Mouse (Mus musculus): ENCODE data around the gene A330070K13Rik.

A330070K13Rik gene

DNA sequence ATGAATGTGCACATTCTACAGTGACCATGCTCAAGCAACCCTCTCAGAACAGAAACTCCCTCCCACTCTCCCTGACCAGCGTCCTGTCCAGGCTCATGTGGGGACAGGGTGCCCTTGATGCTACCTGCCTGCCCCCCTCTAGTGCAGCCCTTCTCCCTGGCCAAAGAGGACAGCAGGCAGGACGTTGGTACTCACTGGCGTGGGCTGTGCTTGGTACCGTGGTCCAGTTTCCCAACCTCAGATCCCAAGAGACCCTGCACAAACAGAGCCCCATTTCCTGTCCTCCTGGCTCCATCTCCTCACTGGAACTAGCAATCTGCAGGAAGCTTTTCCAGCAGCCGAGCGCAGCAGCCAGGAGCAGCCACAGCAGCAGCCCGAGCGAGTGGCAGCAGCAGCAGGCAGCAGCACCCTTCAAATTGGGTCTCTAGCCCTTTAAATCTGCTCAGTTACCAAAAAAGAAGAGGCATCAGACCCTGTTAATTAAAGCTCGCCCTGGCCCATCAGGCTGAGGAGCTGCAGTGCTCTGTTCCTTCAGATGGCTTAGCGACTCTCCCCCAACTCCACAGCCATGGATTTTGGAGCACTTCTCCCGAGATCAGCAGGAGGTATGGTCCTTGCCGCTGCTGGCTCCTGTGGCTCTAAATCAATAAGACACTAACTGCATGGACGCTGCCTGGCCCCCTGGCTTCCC, at the start of gene A330070K13Rik:
TSS of gene A330070K13Rik (minus strand) at position 410 of the 691 bp plus-strand sequence.
- no peak for DNase-seq

DNA sequence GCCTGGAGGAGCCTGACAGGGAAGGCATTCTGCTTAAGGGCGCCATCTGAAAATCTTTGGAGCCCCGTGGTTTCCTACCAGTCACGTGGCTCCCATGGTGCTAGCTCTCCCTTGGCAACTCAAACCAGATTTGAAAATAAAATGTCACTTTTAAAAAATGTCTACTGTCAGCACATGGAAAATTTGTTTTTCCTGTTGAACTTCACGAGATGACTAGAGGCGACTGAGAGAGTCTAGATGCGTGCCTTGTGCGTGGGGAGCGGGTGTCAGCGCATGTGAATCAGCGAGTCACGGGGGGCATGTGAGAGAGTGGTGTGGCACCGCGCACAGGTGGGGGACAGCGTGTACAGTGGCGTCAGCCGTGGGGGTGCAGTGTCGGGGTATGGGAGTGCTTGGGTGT, 27.1 kb upstream of the A330070K13Rik start:
- DNase-seq, result no peak

GRCm38 (mm10) chr5:130409706-130410105, 25.3 kb upstream of the A330070K13Rik start:
- DNase-seq, result no peak

- DNase-seq, result peak; percentile 10
Measured at GRCm38 (mm10) chr5:130405201-130405600, 20.8 kb upstream of the A330070K13Rik start.

DNA sequence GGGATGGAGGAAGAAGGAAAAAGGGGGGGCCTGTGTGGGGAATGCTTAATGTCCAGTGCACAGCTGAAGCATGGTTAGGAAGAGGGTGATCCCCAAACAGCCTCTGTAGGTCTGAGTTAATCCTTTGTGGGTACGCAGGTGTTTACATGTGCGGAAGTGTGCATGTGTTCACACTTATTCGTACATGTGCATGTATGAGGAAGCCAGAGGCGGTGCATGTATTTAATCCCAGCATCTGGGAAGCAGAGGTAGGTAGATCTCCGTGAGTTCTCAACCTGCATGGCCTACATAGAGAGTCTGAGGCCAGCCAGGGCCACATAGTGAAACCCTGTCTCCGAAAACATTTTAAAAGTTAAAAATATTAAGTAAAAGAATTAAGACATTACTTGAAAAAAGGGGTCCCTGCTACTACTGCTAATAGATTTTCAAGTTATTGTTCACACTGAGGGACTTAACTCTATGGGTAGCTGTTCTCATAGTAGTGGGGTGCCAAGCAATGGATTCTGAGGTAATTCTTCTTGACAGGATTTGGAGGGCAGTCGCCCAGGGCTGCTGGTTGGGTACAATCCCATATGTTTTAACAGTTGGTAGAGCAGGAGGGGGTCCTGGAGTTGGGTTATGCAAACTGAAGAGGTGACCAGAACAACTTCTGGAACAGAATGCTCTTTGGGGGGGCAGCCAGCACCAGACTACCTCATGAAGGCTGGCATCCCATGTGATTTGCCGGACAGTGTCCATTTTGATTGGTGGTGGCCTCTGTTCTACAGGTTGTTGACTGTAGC, 15.9 kb upstream of the A330070K13Rik start:
- DNase-seq, result no peak

- DNase-seq, result no peak
Measured at GRCm38 (mm10) chr5:130395142-130395541, 10.7 kb upstream of the A330070K13Rik start.

DNA sequence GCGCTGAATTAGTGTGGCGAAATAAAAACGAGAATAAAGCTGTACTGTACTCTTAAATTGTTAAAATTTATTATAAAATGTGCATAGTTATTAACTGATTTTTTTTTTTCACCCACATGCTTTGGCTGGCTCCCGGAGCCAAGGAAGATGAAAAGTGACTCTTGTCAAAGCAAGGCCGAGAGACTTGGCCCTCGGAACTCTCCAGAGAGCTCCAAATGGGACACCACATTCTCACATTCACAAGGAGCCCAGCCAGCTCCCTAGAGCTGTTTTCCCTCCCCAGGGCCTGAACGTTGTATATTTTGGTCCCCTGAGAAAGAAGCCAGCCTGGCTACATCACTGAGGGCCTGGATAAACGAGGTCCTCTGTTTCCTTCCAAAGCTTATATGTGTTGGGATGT, 10.0 kb upstream of the A330070K13Rik start:
- no peak for DNase-seq

DNA sequence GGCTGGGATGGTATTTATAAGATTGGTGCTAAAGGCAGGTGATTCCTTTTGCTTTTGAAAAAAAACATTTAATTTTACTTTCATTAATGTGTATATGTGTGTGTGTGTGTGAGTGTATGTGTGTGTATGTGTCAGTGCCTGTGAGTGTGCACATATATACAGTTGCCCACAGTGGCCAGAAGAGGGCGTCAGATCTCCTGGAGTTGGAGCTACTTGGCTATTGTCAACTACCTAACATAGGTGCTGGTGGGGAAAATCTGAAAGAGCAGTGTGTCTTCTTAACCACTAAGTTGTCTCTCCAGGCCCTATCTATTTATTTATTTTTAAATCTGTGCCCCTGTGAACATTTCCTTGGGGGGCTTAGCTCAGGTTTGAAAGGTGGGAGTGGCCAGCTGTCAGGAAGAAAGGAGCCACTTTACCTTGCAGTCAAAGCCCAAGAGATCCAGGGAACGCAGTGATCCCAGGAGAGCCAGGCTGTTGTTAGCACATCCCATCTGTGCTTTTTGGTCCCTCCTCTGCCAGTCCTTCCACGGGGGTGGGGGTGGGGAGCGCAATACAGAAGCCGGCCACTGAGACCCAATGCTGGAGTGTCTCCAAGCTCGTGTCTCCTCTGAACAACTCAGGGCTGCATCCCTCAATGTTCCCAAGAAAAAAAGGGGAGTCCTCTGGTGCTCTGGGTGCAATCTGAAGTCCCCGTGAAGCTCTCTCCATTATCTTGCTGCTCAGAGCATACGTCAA, 9.4 kb upstream of the A330070K13Rik start:
- no peak for DNase-seq

DNA sequence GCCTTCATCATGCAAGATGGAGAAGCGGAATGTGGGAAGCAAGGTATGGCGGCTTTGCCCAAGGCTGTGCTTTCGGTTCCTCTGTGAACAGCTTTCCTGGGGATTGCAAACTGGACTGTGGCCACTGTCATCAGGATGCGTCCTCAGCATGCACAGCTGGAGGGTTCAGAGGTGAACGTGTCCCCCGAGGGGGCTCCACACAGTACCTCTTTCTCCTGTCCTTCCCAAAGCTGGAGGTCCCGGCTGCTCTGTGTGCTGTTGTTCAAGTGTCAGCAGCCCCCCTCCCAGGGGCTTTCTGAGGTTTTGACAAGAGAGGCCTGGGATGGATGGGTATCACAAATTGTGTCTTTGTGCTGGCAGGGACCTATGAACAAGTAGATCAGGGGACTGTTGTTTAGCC, 2.0 kb upstream of the A330070K13Rik start:
- no peak for DNase-seq

DNA sequence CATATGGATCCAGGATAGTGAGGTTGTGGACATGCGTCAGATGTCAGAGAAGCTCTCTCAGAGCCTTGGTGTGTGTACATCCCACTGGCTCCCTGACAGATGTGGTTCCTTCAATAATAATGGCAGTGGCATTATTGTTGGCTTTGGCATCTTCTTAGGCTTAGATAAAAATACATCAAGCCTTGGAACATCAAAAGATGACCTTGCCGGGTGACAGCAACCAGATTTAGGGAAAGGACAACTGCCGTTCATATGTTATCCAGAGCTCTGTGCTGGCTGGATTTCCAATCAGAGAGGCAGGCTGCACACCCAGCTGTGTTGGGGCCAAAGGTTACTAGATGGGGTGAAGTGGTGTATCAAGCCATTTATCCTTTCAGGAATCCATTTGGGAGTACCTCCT, 9.0 kb downstream of the A330070K13Rik start:
- no peak for DNase-seq

DNA sequence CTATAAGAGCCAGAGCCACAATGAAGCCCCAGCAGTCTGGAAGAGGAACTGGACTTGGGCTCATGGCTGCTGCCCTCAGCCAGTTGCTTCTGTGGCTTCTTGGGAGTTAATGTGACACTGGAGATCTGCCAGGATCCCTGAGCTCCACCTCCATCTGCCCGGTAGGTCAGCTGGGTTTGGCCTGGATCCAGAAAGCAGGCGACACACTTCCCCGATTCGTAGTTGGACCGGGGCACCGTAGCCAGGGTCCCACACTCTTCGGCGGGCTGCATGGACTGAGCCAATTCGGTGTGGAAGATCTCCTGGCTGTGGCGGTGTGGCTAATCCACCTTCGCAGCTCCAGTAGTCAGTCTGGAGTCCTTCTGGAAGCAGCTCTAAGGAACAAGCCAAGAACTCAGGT, 15.2 kb downstream of the A330070K13Rik start, which contains the start of gene Caln1:
TSS of gene Caln1 (plus strand) at position 219 of the 400 bp plus-strand sequence.
- DNase-seq, result no peak

DNA sequence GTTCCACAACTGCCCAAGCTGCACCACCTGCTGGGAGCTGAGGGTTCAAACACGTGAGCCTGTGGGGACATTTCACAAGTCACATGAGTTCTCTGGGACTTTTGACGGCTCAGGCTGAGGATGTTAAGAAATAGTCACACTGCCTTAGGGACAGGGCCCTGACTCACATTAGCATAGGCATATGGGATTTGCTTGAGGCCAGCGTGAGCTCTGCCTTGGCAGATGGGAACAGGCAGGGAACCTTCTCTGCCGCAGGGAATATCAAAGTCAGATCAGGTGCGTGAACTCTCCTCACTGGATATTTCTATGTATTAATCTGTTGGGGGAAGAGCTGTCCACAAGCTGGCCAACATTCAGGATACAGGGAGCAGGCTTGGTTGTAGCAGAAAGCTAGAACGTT, 16.2 kb downstream of the A330070K13Rik start:
- no peak for DNase-seq

- DNase-seq, result no peak
Measured at GRCm38 (mm10) chr5:130363773-130364172, 20.7 kb downstream of the A330070K13Rik start.

DNA sequence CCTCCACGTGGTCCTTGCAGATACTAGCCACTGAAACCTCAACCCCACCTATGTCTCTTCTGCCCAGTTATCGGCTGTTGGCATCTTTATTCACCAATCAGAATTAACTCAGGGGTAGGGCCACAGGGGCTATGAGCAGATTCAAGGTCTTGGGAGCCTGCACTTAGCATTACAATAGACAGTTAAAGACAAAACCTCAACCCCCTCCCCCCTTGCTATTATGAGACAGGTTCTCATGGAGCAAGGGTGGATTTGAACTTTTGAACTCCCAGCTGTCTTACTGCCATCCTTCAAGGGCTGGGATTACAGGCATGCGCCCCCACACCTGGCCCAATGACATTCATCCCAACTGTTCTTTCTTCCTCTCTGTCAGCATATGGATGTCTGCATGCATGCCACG, 21.3 kb downstream of the A330070K13Rik start:
- no peak for DNase-seq

GRCm38 (mm10) chr5:130355223-130355622, 29.2 kb downstream of the A330070K13Rik start:
- no peak for DNase-seq

DNA sequence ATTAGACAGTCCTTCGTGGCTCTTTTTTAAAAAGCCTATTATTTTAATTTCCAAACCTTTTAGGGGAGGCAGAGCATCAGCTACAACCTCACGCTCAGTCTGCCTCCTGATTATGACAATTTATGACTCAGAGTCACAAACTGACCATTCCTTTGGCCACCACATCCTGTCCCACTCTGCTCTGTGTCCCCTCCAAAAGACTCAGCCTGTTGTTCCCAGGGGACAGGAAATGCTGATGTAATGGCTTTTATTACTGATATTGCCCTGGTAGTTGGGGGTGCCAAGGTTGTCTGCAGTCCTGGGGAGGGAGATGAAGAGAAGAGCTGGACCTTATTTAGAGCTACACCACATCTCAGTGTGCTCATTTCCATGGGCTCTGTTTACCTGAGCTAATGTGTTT, 38.6 kb downstream of the A330070K13Rik start:
- no peak for DNase-seq

DNA sequence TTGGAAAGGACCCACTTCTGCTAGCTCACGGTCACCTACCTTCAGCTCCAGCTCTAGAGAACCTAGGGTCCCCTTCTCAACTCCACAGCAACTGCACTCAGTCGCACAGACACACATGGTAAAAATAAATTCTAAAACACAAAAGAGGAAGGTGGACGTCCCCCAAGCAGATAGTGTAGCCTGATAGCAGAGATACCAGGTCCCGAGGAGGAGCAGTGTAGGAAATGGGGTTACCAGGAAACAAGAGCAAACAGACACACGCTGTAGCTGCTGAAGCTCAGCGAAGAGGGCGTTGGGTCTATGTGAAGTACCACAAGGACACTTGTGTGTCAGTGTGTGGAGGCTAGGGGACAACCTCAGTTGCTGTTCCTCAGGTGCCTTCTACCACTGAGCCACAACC, 39.4 kb downstream of the A330070K13Rik start:
- DNase-seq, result no peak

- DNase-seq, result no peak
Measured at GRCm38 (mm10) chr5:130340656-130341055, 43.8 kb downstream of the A330070K13Rik start.

DNA sequence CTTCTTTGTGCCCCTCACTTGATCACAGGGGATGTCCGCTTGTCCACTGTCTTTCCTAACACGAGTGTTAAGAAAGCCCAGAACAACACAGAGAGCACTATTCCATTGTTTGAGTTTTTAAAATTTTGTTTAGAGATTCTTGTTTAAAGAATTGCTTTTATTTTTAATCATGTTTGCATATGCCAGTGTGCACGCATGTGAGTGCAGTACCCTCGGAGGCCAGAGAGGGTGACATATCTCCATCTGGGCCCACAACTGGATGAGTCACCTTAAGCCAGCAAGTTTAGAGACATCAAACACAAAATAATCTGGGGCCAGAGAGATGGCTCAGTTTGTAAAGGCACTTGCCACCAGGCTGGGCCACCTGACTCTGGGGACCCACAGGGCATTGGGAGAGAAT, 49.0 kb downstream of the A330070K13Rik start:
- DNase-seq, result no peak

DNA sequence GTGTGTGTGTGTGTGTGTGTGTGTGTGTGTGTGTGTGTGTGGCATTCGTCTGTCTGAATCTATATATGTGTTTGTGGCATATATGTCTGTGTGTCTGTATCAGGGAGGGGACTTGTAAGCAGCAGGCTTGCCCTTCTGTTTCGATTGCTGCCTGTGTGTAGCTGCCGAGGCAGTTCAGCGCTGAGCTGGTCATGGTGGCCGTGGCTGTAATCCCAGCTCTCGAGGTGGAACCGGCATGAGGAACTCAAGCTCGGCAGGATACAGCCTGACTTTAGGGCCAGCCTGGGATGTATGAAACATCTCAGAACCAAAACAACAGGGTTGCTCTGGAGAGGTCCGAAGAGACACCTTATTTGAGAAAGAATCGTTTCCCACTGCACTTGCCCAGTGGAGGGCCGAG, 50.5 kb downstream of the A330070K13Rik start:
- no peak for DNase-seq

GRCm38 (mm10) chr5:130333566-130333965, 50.9 kb downstream of the A330070K13Rik start:
- DNase-seq, result no peak

DNA sequence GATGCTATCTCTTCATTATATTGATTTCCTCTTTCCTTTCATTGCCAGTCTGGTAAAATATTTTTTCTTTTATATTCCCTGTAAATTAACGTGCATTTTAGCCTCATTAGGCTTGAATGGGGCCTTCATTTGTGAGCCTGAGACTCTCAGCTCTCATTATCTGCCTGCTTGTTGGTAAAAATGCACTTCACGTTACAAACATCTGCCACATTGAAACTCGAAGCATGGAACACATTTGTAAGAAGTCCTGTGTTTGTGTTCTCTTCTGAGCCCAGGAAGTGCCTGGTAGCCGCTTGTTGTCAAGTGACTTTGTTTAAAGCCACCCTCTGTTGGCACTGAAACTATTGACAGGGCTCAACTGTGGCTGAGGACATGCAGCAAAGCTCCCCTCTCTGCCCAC, 53.2 kb downstream of the A330070K13Rik start:
- DNase-seq, result peak; percentile 26

DNA sequence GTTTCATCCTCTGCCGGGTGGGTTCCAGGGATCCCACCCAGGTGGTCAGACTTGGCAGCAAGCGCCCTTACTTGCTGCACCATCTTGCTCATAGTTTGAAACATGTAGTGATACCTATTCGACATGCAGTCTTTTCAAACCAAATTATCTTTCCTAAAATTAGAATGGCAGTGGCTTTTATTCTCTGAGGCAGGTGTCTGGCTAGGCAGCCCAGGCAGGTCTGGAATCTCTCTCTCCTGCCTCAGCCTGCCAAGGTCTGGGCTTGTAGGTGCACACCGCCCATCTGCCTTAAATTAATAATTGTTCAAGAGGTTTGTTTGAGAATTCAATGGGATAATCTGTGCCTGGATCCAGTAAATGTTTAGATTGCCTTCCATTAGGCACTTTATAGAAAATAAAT, 53.6 kb downstream of the A330070K13Rik start:
- DNase-seq, result no peak

DNA sequence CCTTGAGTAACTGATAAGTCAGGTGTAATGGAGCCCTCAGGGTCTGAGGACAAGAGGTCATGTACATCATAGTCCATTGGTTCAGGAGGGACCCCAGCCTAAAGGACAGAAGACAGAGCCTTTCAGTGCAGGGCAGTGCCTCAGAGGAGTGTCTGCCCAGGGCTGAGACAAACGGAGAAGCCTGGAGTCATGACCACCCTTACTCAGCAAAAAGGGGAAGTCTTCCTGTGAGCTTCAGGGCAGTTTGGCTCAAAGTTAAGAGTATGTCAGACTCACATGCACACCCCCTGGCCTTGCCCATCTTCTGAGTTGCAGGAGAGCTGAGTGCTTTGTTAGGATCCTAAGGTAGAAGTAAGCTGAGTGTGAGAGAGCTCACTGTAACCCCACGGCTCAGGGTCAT, 54.5 kb downstream of the A330070K13Rik start:
- DNase-seq, result no peak

Measured in layer of hippocampus, adult 9-11 months (tissue).